Mouse (Mus musculus): ENCODE measurements around the gene Ccdc18. TPM values are rescaled to one million over a fixed set of nuclear protein-coding genes. Genes with fewer than 3 reads are reported as not detected.
"Not testable (repeated sequence)": the region's sequence is repeated elsewhere in the genome, so short reads cannot be mapped to it uniquely, and the experiment has no call there.

Gene Ccdc18
- 4.6 and 7.4 TPM in 2 replicates for polyA plus RNA-seq (2014; fragmentation: Nextera tagmentation; extraction: Ambion mirVana)

- Histone ChIP-seq H3K4me1 (ENCODE audit: control insufficient read depth, insufficient read depth, low read length) (peaks cover 7% of the 10 kb centered on the region), H3K27me3 (replicated peaks; ENCODE audit: control insufficient read depth, insufficient read depth, low read length) (no peaks in the 10 kb centered on the region), H3K27ac (ENCODE audit: low read depth, low read length) (peak within 1 kb of the TSS; percentile 84), H3K36me3 (ENCODE audit: control insufficient read depth, insufficient read depth, low read length) (0 out of 2 replicates have a peak, but pooled peaks cover 4% of the 10 kb centered on the region), H3K4me3 (ENCODE audit: low read depth, low read length) (peak within 1 kb of the TSS; percentile 82), H3K4me2 (ENCODE audit: low read length) (peak within 1 kb of the TSS; percentile 74), H3K9me3 (replicated peaks; ENCODE audit: control insufficient read depth, low read length) (no peaks in the 10 kb centered on the region), H3K9ac (ENCODE audit: low read length) (peak within 1 kb of the TSS; percentile 80)
- WGBS, result under 1% methylated on average over 65 of the region's 65 CpGs
- peak; percentile 99 for ATAC-seq
- DNase-seq (ENCODE audit: low spot score), result peak; percentile 99
Observed at GRCm38 (mm10) chr5:108132441-108133243, at the start of gene Ccdc18, which contains the start of gene Tmed5. Gene Ccdc18 (plus strand): TSS chr5:108132875. Gene Tmed5 (minus strand): TSS chr5:108132620.

GRCm38 (mm10) chr5:108085440-108085839 is 47.2 kb upstream of the Ccdc18 start:
- H3K36me3 ChIP-seq (ENCODE audit: control insufficient read depth, insufficient read depth, low read length), result peaks cover 65% of the 10 kb centered on the region
- no peak overlapping the region for H3K4me3 ChIP-seq (ENCODE audit: low read depth, low read length)
- H3K4me1 ChIP-seq (ENCODE audit: control insufficient read depth, insufficient read depth, low read length), result no peaks in the 10 kb centered on the region
- H3K27ac ChIP-seq (ENCODE audit: low read depth, low read length), result no peak overlapping the region
- no peak overlapping the region for H3K4me2 ChIP-seq (ENCODE audit: low read length)
- no peaks in the 10 kb centered on the region for H3K9me3 ChIP-seq (replicated peaks; ENCODE audit: control insufficient read depth, low read length)
- ATAC-seq (no peak), DNase-seq (ENCODE audit: low spot score) (no peak)
- 95% methylated on average over 2 of the region's 2 CpGs for WGBS
- H3K9ac ChIP-seq (ENCODE audit: low read length), result no peak overlapping the region
- no peaks in the 10 kb centered on the region for H3K27me3 ChIP-seq (replicated peaks; ENCODE audit: control insufficient read depth, insufficient read depth, low read length)

- not testable (repeated sequence) for H3K27me3 ChIP-seq (replicated peaks; ENCODE audit: control insufficient read depth, insufficient read depth, low read length); H3K4me1 ChIP-seq (ENCODE audit: control insufficient read depth, insufficient read depth, low read length); ATAC-seq; DNase-seq (ENCODE audit: low spot score); H3K4me2 ChIP-seq (ENCODE audit: low read length); H3K9ac ChIP-seq (ENCODE audit: low read length); H3K9me3 ChIP-seq (replicated peaks; ENCODE audit: control insufficient read depth, low read length); H3K4me3 ChIP-seq (ENCODE audit: low read depth, low read length); H3K27ac ChIP-seq (ENCODE audit: low read depth, low read length)
- WGBS, result 95% methylated on average over 8 of the region's 8 CpGs
- peaks cover 70% of the 10 kb centered on the region for H3K36me3 ChIP-seq (ENCODE audit: control insufficient read depth, insufficient read depth, low read length)
Observed at GRCm38 (mm10) chr5:108092731-108093130, 39.9 kb upstream of the Ccdc18 start.

GRCm38 (mm10) chr5:108097676-108098075 is 35.0 kb upstream of the Ccdc18 start:
- Histone ChIP-seq H3K9ac (ENCODE audit: low read length) (no peak overlapping the region), H3K4me2 (ENCODE audit: low read length) (no peak overlapping the region), H3K4me1 (ENCODE audit: control insufficient read depth, insufficient read depth, low read length) (no peaks in the 10 kb centered on the region), H3K36me3 (ENCODE audit: control insufficient read depth, insufficient read depth, low read length) (peaks cover 64% of the 10 kb centered on the region), H3K4me3 (ENCODE audit: low read depth, low read length) (no peak overlapping the region), H3K27me3 (replicated peaks; ENCODE audit: control insufficient read depth, insufficient read depth, low read length) (no peaks in the 10 kb centered on the region), H3K27ac (ENCODE audit: low read depth, low read length) (no peak overlapping the region), H3K9me3 (replicated peaks; ENCODE audit: control insufficient read depth, low read length) (no peaks in the 10 kb centered on the region)
- ATAC-seq (no peak), DNase-seq (ENCODE audit: low spot score) (no peak)
- WGBS, result 94% methylated on average over 3 of the region's 3 CpGs

GRCm38 (mm10) chr5:108100196-108100595 is 32.5 kb upstream of the Ccdc18 start:
- no peak overlapping the region for H3K27ac ChIP-seq (ENCODE audit: low read depth, low read length)
- no peak overlapping the region for H3K4me2 ChIP-seq (ENCODE audit: low read length)
- ATAC-seq (no peak), DNase-seq (ENCODE audit: low spot score) (peak; percentile 23)
- H3K27me3 ChIP-seq (replicated peaks; ENCODE audit: control insufficient read depth, insufficient read depth, low read length), result no peaks in the 10 kb centered on the region
- no peak overlapping the region for H3K4me3 ChIP-seq (ENCODE audit: low read depth, low read length)
- no peaks in the 10 kb centered on the region for H3K9me3 ChIP-seq (replicated peaks; ENCODE audit: control insufficient read depth, low read length)
- peaks cover 64% of the 10 kb centered on the region for H3K36me3 ChIP-seq (ENCODE audit: control insufficient read depth, insufficient read depth, low read length)
- H3K9ac ChIP-seq (ENCODE audit: low read length), result no peak overlapping the region
- H3K4me1 ChIP-seq (ENCODE audit: control insufficient read depth, insufficient read depth, low read length), result no peaks in the 10 kb centered on the region

GRCm38 (mm10) chr5:108104306-108104705 is 28.4 kb upstream of the Ccdc18 start:
- Histone ChIP-seq H3K4me3 (ENCODE audit: low read depth, low read length) (no peak overlapping the region), H3K27me3 (replicated peaks; ENCODE audit: control insufficient read depth, insufficient read depth, low read length) (no peaks in the 10 kb centered on the region), H3K27ac (ENCODE audit: low read depth, low read length) (no peak overlapping the region), H3K4me2 (ENCODE audit: low read length) (no peak overlapping the region), H3K36me3 (ENCODE audit: control insufficient read depth, insufficient read depth, low read length) (peaks cover 53% of the 10 kb centered on the region), H3K9me3 (replicated peaks; ENCODE audit: control insufficient read depth, low read length) (no peaks in the 10 kb centered on the region), H3K9ac (ENCODE audit: low read length) (no peak overlapping the region), H3K4me1 (ENCODE audit: control insufficient read depth, insufficient read depth, low read length) (no peaks in the 10 kb centered on the region)
- DNase-seq (ENCODE audit: low spot score) (no peak), ATAC-seq (no peak)
- 86% methylated on average over 5 of the region's 5 CpGs for WGBS

GRCm38 (mm10) chr5:108109346-108109745 is 23.3 kb upstream of the Ccdc18 start:
- ATAC-seq, result no peak
- Histone ChIP-seq H3K27ac (ENCODE audit: low read depth, low read length) (no peak overlapping the region), H3K27me3 (replicated peaks; ENCODE audit: control insufficient read depth, insufficient read depth, low read length) (no peaks in the 10 kb centered on the region), H3K36me3 (ENCODE audit: control insufficient read depth, insufficient read depth, low read length) (peaks cover 32% of the 10 kb centered on the region), H3K9me3 (replicated peaks; ENCODE audit: control insufficient read depth, low read length) (no peaks in the 10 kb centered on the region), H3K9ac (ENCODE audit: low read length) (no peak overlapping the region), H3K4me2 (ENCODE audit: low read length) (no peak overlapping the region), H3K4me1 (ENCODE audit: control insufficient read depth, insufficient read depth, low read length) (no peaks in the 10 kb centered on the region), H3K4me3 (ENCODE audit: low read depth, low read length) (no peak overlapping the region)
- DNase-seq (ENCODE audit: low spot score), result no peak
- 94% methylated on average over 7 of the region's 7 CpGs for WGBS

GRCm38 (mm10) chr5:108117693-108118092 is 15.0 kb upstream of the Ccdc18 start:
- 0 out of 2 replicates have a peak, but pooled peaks cover 3% of the 10 kb centered on the region for H3K36me3 ChIP-seq (ENCODE audit: control insufficient read depth, insufficient read depth, low read length)
- no peak overlapping the region for H3K4me3 ChIP-seq (ENCODE audit: low read depth, low read length)
- no peaks in the 10 kb centered on the region for H3K27me3 ChIP-seq (replicated peaks; ENCODE audit: control insufficient read depth, insufficient read depth, low read length)
- no peak for ATAC-seq
- no peak for DNase-seq (ENCODE audit: low spot score)
- H3K9me3 ChIP-seq (replicated peaks; ENCODE audit: control insufficient read depth, low read length), result no peaks in the 10 kb centered on the region
- H3K4me1 ChIP-seq (ENCODE audit: control insufficient read depth, insufficient read depth, low read length), result no peaks in the 10 kb centered on the region
- H3K9ac ChIP-seq (ENCODE audit: low read length), result no peak overlapping the region
- no peak overlapping the region for H3K27ac ChIP-seq (ENCODE audit: low read depth, low read length)
- no peak overlapping the region for H3K4me2 ChIP-seq (ENCODE audit: low read length)
- WGBS, result 92% methylated on average over 4 of the region's 4 CpGs

- Histone ChIP-seq H3K4me2 (ENCODE audit: low read length) (no peak overlapping the region), H3K27me3 (replicated peaks; ENCODE audit: control insufficient read depth, insufficient read depth, low read length) (no peaks in the 10 kb centered on the region), H3K4me3 (ENCODE audit: low read depth, low read length) (no peak overlapping the region), H3K9ac (ENCODE audit: low read length) (no peak overlapping the region), H3K27ac (ENCODE audit: low read depth, low read length) (no peak overlapping the region), H3K36me3 (ENCODE audit: control insufficient read depth, insufficient read depth, low read length) (peaks cover 9% of the 10 kb centered on the region; the same call in 1 of the 2 replicates), H3K9me3 (replicated peaks; ENCODE audit: control insufficient read depth, low read length) (no peaks in the 10 kb centered on the region), H3K4me1 (ENCODE audit: control insufficient read depth, insufficient read depth, low read length) (no peaks in the 10 kb centered on the region)
- ATAC-seq (no peak), DNase-seq (ENCODE audit: low spot score) (no peak)
- WGBS, result 91% methylated on average over 9 of the region's 9 CpGs
Observed at GRCm38 (mm10) chr5:108120221-108120900, 12.3 kb upstream of the Ccdc18 start.
